ENCODE assay signal across 14 mouse cellular contexts in the genomic region with DNA sequence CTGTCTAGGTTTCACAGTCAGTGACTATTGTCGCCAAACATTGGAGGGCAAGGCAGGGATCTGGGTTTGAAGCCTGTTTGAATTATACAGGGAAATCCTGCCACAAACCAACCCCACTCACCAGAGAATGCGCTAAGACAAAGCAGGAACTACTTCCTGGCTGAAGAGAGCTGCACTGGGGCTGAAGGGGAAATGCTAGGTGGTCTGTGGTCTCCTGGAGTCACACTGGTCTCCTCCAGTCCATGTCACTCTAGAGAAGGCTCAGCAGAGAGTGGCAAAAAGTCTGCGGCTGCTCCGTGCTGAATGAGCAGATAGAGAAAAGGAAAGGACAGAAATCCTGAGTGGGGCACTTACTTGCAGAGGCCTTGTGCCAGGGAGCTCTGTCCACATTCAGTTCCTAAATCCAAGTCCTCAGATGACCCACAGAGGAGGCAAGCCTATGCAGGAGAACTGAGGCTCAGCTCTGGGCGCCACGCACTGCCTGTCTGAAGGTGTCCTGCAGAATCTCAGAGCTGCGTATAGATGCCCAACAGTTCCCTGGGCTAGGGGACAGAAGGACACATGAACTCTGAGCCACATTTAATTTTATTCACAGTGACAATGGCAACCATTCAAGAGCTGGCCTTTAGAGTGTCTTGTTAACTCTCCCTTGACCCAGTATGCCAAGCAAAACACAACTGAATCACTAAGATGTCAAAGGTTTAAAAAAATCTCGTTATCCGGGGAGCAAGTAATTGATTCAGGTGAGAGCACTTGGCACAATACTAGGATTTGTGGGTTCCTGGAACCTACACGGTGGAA. TPM values are rescaled to one million over a fixed set of nuclear protein-coding genes. Genes with fewer than 3 reads are reported as not detected.
DNase-seq lines count a peak whose midpoint lies in the region; ATAC-seq and TF ChIP-seq lines count a peak whose summit lies in the region.
"Had no signal": no experiment of that assay in that cellular context is flagged by ENCODE, and none has a peak within 500 bp of the region (broad histone marks: within the 10 kb centered on the region; RNA-seq: fewer than 3 reads in every experiment).

No protein-coding gene starts in this region.

- H3K9ac ChIP-seq in heart, embryonic 13.5 days, result peak overlapping the region; percentile 52; the same call in 1 of the 2 replicates
- peak overlapping the region; percentile 44 for H3K9ac ChIP-seq in liver, embryonic 11.5 days (ENCODE audit: low read depth, low read length)
- H3K9ac ChIP-seq in liver, postnatal 0 days (replicated peaks), result 0 out of 2 replicates have a peak overlapping the region, but pooled peaks have one; percentile 48

- TF ChIP-seq CTCF in liver, postnatal 0 days (IDR thresholded peaks at IDR 0.05; ENCODE audit: low read depth), result no peak

- intact Hi-C loops in heart, postnatal 36 days (cut with DNase I), result no loop called here

- H3K27me3 ChIP-seq in heart, embryonic 13.5 days (replicated peaks), result peaks cover 28% of the 10 kb centered on the region
- no peaks in the 10 kb centered on the region for H3K27me3 ChIP-seq in liver, embryonic 11.5 days (replicated peaks; ENCODE audit: control insufficient read depth, insufficient read depth, low read length)
- no peaks in the 10 kb centered on the region for H3K27me3 ChIP-seq in liver, postnatal 0 days (ENCODE audit: insufficient read depth, low read length)

- WGBS in heart, embryonic 13.5 days, result 75% methylated on average over 10 of the region's 10 CpGs
- WGBS in liver, embryonic 11.5 days, result 65% methylated on average over 10 of the region's 10 CpGs
- WGBS in liver, postnatal 0 days (ENCODE audit: insufficient replicate concordance), result 61% methylated on average over 10 of the region's 10 CpGs

- no peaks in the 10 kb centered on the region for H3K9me3 ChIP-seq in heart, embryonic 13.5 days
- no peaks in the 10 kb centered on the region for H3K9me3 ChIP-seq in liver, embryonic 11.5 days (ENCODE audit: control insufficient read depth, low read length)
- H3K9me3 ChIP-seq in liver, postnatal 0 days (ENCODE audit: low read length), result no peaks in the 10 kb centered on the region

- H3K27ac ChIP-seq in heart, embryonic 13.5 days (replicated peaks), result peak overlapping the region; percentile 48
- peak overlapping the region; percentile 13 for H3K27ac ChIP-seq in liver, embryonic 11.5 days (ENCODE audit: low read depth, low read length)
- peak overlapping the region; percentile 79 for H3K27ac ChIP-seq in liver, postnatal 0 days (ENCODE audit: low read depth)

- DNase-seq in heart, postnatal 36 days, result no peak
- no peak for DNase-seq in liver, embryonic 11.5 days (ENCODE audit: low spot score)
- DNase-seq in liver, result no peak
- DNase-seq in liver, postnatal 0 days, result no peak
- DNase-seq in cerebellum, postnatal 36 days, result no peak
- no peak for DNase-seq in thymus, postnatal 10 days (ENCODE audit: low spot score in 2 of 2)
- DNase-seq: cerebellum, adult 11-12 months; gastrocnemius, postnatal 10 days; left cerebral cortex, postnatal 4 days had no signal

- no peaks in the 10 kb centered on the region for H3K36me3 ChIP-seq in heart, embryonic 13.5 days
- H3K36me3 ChIP-seq in liver, embryonic 11.5 days (ENCODE audit: control insufficient read depth, insufficient read depth, low read length), result no peaks in the 10 kb centered on the region
- H3K36me3 ChIP-seq in liver, postnatal 0 days (replicated peaks; ENCODE audit: insufficient read depth, low read length), result no peaks in the 10 kb centered on the region

- H3K4me3 ChIP-seq in heart, embryonic 13.5 days, result no peak overlapping the region
- H3K4me3 ChIP-seq in liver, embryonic 11.5 days (ENCODE audit: low read depth, low read length), result no peak overlapping the region
- no peak overlapping the region for H3K4me3 ChIP-seq in liver, postnatal 0 days (ENCODE audit: low read depth, low read length)

- no peak for TF ChIP-seq EP300 in liver, postnatal 0 days (IDR thresholded peaks at IDR 0.05; ENCODE audit: low read depth)

- peaks cover 40% of the 10 kb centered on the region for H3K4me1 ChIP-seq in heart, embryonic 13.5 days
- H3K4me1 ChIP-seq in liver, embryonic 11.5 days (replicated peaks; ENCODE audit: control insufficient read depth, insufficient read depth, low read length), result peaks cover 65% of the 10 kb centered on the region
- peaks cover 73% of the 10 kb centered on the region for H3K4me1 ChIP-seq in liver, postnatal 0 days (ENCODE audit: insufficient read depth)

- no peak for ATAC-seq in heart, embryonic 13.5 days (ENCODE audit: extremely low read depth, insufficient number of reproducible peaks, low FRiP score, low TSS enrichment)
- ATAC-seq in liver, embryonic 11.5 days (replicated peaks; ENCODE audit: low FRiP score), result no peak
- ATAC-seq in hematopoietic stem cell, adult 5-6 weeks (replicated peaks in 1 of 2; ENCODE audit: insufficient read depth in 1 of 2, low FRiP score in 2 of 2, low TSS enrichment in 1 of 2, low read depth in 1 of 2, poor library complexity in 2 of 2, severe bottlenecking in 2 of 2), result peak; percentile 50 to 56
- ATAC-seq in liver, postnatal 0 days, result no peak
- ATAC-seq: inflammation-experienced regulatory T-cells, adult 6 months had no signal

- no peak overlapping the region for H3K4me2 ChIP-seq in heart, embryonic 13.5 days
- H3K4me2 ChIP-seq in liver, embryonic 11.5 days, result peak overlapping the region; percentile 96
- no peak overlapping the region for H3K4me2 ChIP-seq in liver, postnatal 0 days (ENCODE audit: low read depth, low read length)
- H3K4me2 ChIP-seq: midbrain, embryonic 11.5 days had no signal

RNA-seq across cellular contexts. Expression of gene Notch3, which starts 55.5 kb away (rescaled TPM):
- 5.7 and 5.9 TPM in 2 replicates for polyA plus RNA-seq in heart, embryonic 13.5 days (2015; fragmentation: Nextera tagmentation; extraction: Ambion mirVana)
- total RNA-seq in heart, postnatal 36 days (2021), result 10 to 100 TPM; 25.1 to 26.4 TPM
- polyA plus RNA-seq in liver, embryonic 11.5 days (2014; fragmentation: Nextera tagmentation; extraction: Ambion mirVana), result 5.1 and 5.4 TPM in 2 replicates
- total RNA-seq in hematopoietic stem cell, adult 5-6 weeks (2017), result 0.19 and 0.25 TPM in 2 replicates
- 0.20 and 0.26 TPM in 2 replicates for polyA plus RNA-seq in liver, postnatal 0 days (2015; fragmentation: Nextera tagmentation; extraction: Ambion mirVana)
- total RNA-seq: neutrophil, adult 5-6 weeks had no signal
- polyA plus RNA-seq: inflammation-experienced regulatory T-cells, adult 6 months had no signal

Comparison
In these comparisons a context has a peak if more than half of its experiments do, and no peak if none do; other contexts are left out.
1. ATAC-seq: peak in hematopoietic stem cell, adult 5-6 weeks (2 of 2); none in heart, embryonic 13.5 days (single experiment), liver, embryonic 11.5 days (single experiment) and liver, postnatal 0 days (single experiment).
2. H3K27ac ChIP-seq: peak in every context shown above with its lines; median percentile 79 in liver, postnatal 0 days; 48 in heart, embryonic 13.5 days; 13 in liver, embryonic 11.5 days.
3. Peak in every context shown above with its lines, with median percentiles within 50 percentile points of each other: H3K9ac ChIP-seq.